Mouse (Mus musculus) cerebellum, adult 9-10 months (tissue): ENCODE data around the gene Rfk.
A peak's percentile ranks its signal among the peaks of the same experiment; 100 is the strongest.

Experiments
- DNase-seq: peaks from one replicate; pipeline ENCODE4 v3.0.0; 2022

The Rfk gene

GRCm38 (mm10) chr19:17385426-17385825 lies 8.4 kb upstream of the Rfk start:
- DNase-seq, result no peak

- DNase-seq, result no peak
Observed at GRCm38 (mm10) chr19:17386424-17386823, 7.4 kb upstream of the Rfk start.

- peak; percentile 68 for DNase-seq
Observed at GRCm38 (mm10) chr19:17388404-17388803, 5.4 kb upstream of the Rfk start.

GRCm38 (mm10) chr19:17392866-17393265 lies 977 bp upstream of the Rfk start:
- DNase-seq, result no peak

GRCm38 (mm10) chr19:17396802-17397201 lies 3.0 kb downstream of the Rfk start:
- no peak for DNase-seq

GRCm38 (mm10) chr19:17397922-17398321 lies 4.1 kb downstream of the Rfk start:
- DNase-seq, result no peak

GRCm38 (mm10) chr19:17399965-17400364 lies 6.1 kb downstream of the Rfk start:
- no peak for DNase-seq

- DNase-seq, result no peak
Observed at GRCm38 (mm10) chr19:17400571-17400970, 6.7 kb downstream of the Rfk start.

- DNase-seq, result no peak
Observed at GRCm38 (mm10) chr19:17403175-17403574, 9.3 kb downstream of the Rfk start.

GRCm38 (mm10) chr19:17406823-17407222 lies 13.0 kb downstream of the Rfk start:
- DNase-seq, result no peak

- no peak for DNase-seq
Observed at GRCm38 (mm10) chr19:17408591-17408990, 14.7 kb downstream of the Rfk start.

GRCm38 (mm10) chr19:17409351-17409750 lies 15.5 kb downstream of the Rfk start:
- no peak for DNase-seq

GRCm38 (mm10) chr19:17410465-17411065 lies 16.7 kb downstream of the Rfk start:
- DNase-seq, result no peak

- DNase-seq, result no peak
Observed at GRCm38 (mm10) chr19:17412915-17413459, 19.1 kb downstream of the Rfk start.

- no peak for DNase-seq
Observed at GRCm38 (mm10) chr19:17417855-17418254, 24.0 kb downstream of the Rfk start.

GRCm38 (mm10) chr19:17423306-17423705 lies 29.5 kb downstream of the Rfk start:
- no peak for DNase-seq

- no peak for DNase-seq
Observed at GRCm38 (mm10) chr19:17427824-17428560, 34.1 kb downstream of the Rfk start.

- DNase-seq, result no peak
Observed at GRCm38 (mm10) chr19:17428561-17428914, 34.7 kb downstream of the Rfk start.

GRCm38 (mm10) chr19:17436651-17437050 lies 42.8 kb downstream of the Rfk start:
- DNase-seq, result no peak

- DNase-seq, result peak; percentile 5
Observed at GRCm38 (mm10) chr19:17439476-17440189, 45.8 kb downstream of the Rfk start.

GRCm38 (mm10) chr19:17443581-17443980 lies 49.7 kb downstream of the Rfk start:
- DNase-seq, result no peak
